Mouse (Mus musculus): ENCODE data around the gene Zbtb40. TPM values are rescaled to one million over a fixed set of nuclear protein-coding genes. Genes with fewer than 3 reads are reported as not detected.

The Zbtb40 gene
- polyA plus RNA-seq, 1 experiment from 2014 or later: 4.4 TPM

DNA sequence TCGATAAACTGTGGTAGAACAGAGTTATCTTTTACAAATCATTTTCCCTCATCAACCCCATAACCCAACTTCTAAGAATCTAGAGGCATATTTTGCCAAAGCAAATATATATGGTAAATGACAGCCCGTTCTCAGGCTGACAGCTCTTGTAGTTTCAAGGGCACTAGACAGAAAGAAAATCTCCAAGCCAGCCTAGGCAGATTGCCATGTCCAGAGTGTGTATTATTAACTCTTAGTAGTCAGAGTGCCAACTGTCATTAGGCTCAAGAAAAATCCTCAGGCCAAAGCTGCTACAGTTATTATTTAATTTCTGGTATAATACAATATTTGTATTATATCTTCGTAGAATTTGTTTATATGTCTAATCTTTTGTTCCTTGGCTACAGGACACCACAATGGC lies 46.8 kb downstream of the Zbtb40 start:
- Histone ChIP-seq H3K36me3 (ENCODE audit: control insufficient read depth, insufficient read depth, low read length) (peaks cover 29% of the 10 kb centered on the region), H3K9ac (ENCODE audit: low read length) (no peak overlapping the region), H3K4me2 (ENCODE audit: low read length) (no peak overlapping the region), H3K9me3 (ENCODE audit: control insufficient read depth, low read length) (no peaks in the 10 kb centered on the region), H3K4me1 (replicated peaks; ENCODE audit: control insufficient read depth, insufficient read depth, low read length) (no peaks in the 10 kb centered on the region), H3K27ac (ENCODE audit: low read depth) (no peak overlapping the region), H3K27me3 (replicated peaks; ENCODE audit: control insufficient read depth, insufficient read depth, low read length) (no peaks in the 10 kb centered on the region), H3K4me3 (ENCODE audit: low read depth, low read length) (no peak overlapping the region)
- DNase-seq (ENCODE audit: low spot score) (no peak), ATAC-seq (replicated peaks; ENCODE audit: low FRiP score, low TSS enrichment, low read depth) (no peak)
- WGBS: 90% methylated on average over 3 of the region's 3 CpGs

- no peak overlapping the region for H3K9ac ChIP-seq (ENCODE audit: low read length)
- 88% methylated on average over 7 of the region's 7 CpGs for WGBS
- no peak overlapping the region for H3K27ac ChIP-seq (ENCODE audit: low read depth)
- no peak for ATAC-seq (replicated peaks; ENCODE audit: low FRiP score, low TSS enrichment, low read depth)
- no peak overlapping the region for H3K4me3 ChIP-seq (ENCODE audit: low read depth, low read length)
- no peaks in the 10 kb centered on the region for H3K27me3 ChIP-seq (replicated peaks; ENCODE audit: control insufficient read depth, insufficient read depth, low read length)
- H3K4me1 ChIP-seq (replicated peaks; ENCODE audit: control insufficient read depth, insufficient read depth, low read length): no peaks in the 10 kb centered on the region
- H3K9me3 ChIP-seq (ENCODE audit: control insufficient read depth, low read length): no peaks in the 10 kb centered on the region
- DNase-seq (ENCODE audit: low spot score): no peak
- no peak overlapping the region for H3K4me2 ChIP-seq (ENCODE audit: low read length)
- H3K36me3 ChIP-seq (ENCODE audit: control insufficient read depth, insufficient read depth, low read length): peaks cover 22% of the 10 kb centered on the region
Measured at GRCm38 (mm10) chr4:137001020-137001419, 47.6 kb downstream of the Zbtb40 start.

DNA sequence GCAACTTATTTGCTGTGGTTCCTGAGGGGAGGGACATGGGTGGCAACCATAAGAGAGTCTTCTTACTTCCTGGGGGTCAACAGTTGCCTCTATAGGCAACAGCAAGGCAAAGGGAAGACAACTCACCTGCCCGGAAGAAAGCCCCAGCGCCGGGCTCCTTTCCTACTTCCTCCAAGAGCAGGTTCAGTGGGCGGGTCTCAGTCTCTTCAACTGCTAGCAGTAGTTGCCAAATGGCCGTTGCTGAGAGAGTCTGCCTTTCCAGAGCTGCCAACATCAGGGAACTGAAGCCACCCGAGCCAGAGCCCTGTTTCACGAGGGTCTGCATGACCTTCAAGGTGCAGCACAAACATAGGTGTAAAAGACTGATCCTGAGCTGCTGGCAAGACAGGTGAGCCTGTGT lies 50.2 kb downstream of the Zbtb40 start:
- no peak overlapping the region for H3K9ac ChIP-seq (ENCODE audit: low read length)
- DNase-seq (ENCODE audit: low spot score) (no peak), ATAC-seq (replicated peaks; ENCODE audit: low FRiP score, low TSS enrichment, low read depth) (no peak)
- 80% methylated on average over 7 of the region's 7 CpGs for WGBS
- no peaks in the 10 kb centered on the region for H3K9me3 ChIP-seq (ENCODE audit: control insufficient read depth, low read length)
- no peaks in the 10 kb centered on the region for H3K4me1 ChIP-seq (replicated peaks; ENCODE audit: control insufficient read depth, insufficient read depth, low read length)
- no peak overlapping the region for H3K4me3 ChIP-seq (ENCODE audit: low read depth, low read length)
- H3K4me2 ChIP-seq (ENCODE audit: low read length): no peak overlapping the region
- no peaks in the 10 kb centered on the region for H3K27me3 ChIP-seq (replicated peaks; ENCODE audit: control insufficient read depth, insufficient read depth, low read length)
- H3K36me3 ChIP-seq (ENCODE audit: control insufficient read depth, insufficient read depth, low read length): peaks cover 44% of the 10 kb centered on the region
- no peak overlapping the region for H3K27ac ChIP-seq (ENCODE audit: low read depth)

- H3K36me3 ChIP-seq (ENCODE audit: control insufficient read depth, insufficient read depth, low read length): peaks cover 44% of the 10 kb centered on the region
- WGBS: 87% methylated on average over 12 of the region's 12 CpGs
Measured at GRCm38 (mm10) chr4:136997723-136998345, 50.8 kb downstream of the Zbtb40 start.

GRCm38 (mm10) chr4:136996933-136997332 lies 51.7 kb downstream of the Zbtb40 start:
- DNase-seq (ENCODE audit: low spot score): no peak
- peaks cover 44% of the 10 kb centered on the region for H3K36me3 ChIP-seq (ENCODE audit: control insufficient read depth, insufficient read depth, low read length)
- H3K4me1 ChIP-seq (replicated peaks; ENCODE audit: control insufficient read depth, insufficient read depth, low read length): no peaks in the 10 kb centered on the region
- no peak overlapping the region for H3K27ac ChIP-seq (ENCODE audit: low read depth)
- no peak overlapping the region for H3K4me3 ChIP-seq (ENCODE audit: low read depth, low read length)
- no peaks in the 10 kb centered on the region for H3K9me3 ChIP-seq (ENCODE audit: control insufficient read depth, low read length)
- no peak overlapping the region for H3K9ac ChIP-seq (ENCODE audit: low read length)
- ATAC-seq (replicated peaks; ENCODE audit: low FRiP score, low TSS enrichment, low read depth): no peak
- 75% methylated on average over 7 of the region's 7 CpGs for WGBS
- no peak overlapping the region for H3K4me2 ChIP-seq (ENCODE audit: low read length)
- H3K27me3 ChIP-seq (replicated peaks; ENCODE audit: control insufficient read depth, insufficient read depth, low read length): no peaks in the 10 kb centered on the region

More at GRCm38 (mm10) chr4:136997723-136998345, 50.8 kb downstream of the Zbtb40 start:
- Histone ChIP-seq H3K27ac (ENCODE audit: low read depth) (no peak overlapping the region), H3K4me1 (replicated peaks; ENCODE audit: control insufficient read depth, insufficient read depth, low read length) (no peaks in the 10 kb centered on the region), H3K4me2 (ENCODE audit: low read length) (no peak overlapping the region), H3K9me3 (ENCODE audit: control insufficient read depth, low read length) (no peaks in the 10 kb centered on the region), H3K27me3 (replicated peaks; ENCODE audit: control insufficient read depth, insufficient read depth, low read length) (no peaks in the 10 kb centered on the region), H3K9ac (ENCODE audit: low read length) (no peak overlapping the region), H3K4me3 (ENCODE audit: low read depth, low read length) (no peak overlapping the region)
- ATAC-seq (replicated peaks; ENCODE audit: low FRiP score, low TSS enrichment, low read depth) (no peak), DNase-seq (ENCODE audit: low spot score) (no peak)

- Histone ChIP-seq H3K27ac (ENCODE audit: low read depth) (no peak overlapping the region), H3K9me3 (ENCODE audit: control insufficient read depth, low read length) (no peaks in the 10 kb centered on the region), H3K27me3 (replicated peaks; ENCODE audit: control insufficient read depth, insufficient read depth, low read length) (no peaks in the 10 kb centered on the region), H3K9ac (ENCODE audit: low read length) (no peak overlapping the region), H3K4me3 (ENCODE audit: low read depth, low read length) (no peak overlapping the region), H3K36me3 (ENCODE audit: control insufficient read depth, insufficient read depth, low read length) (peaks cover 49% of the 10 kb centered on the region), H3K4me1 (replicated peaks; ENCODE audit: control insufficient read depth, insufficient read depth, low read length) (no peaks in the 10 kb centered on the region), H3K4me2 (ENCODE audit: low read length) (no peak overlapping the region)
- WGBS: 90% methylated on average over 14 of the region's 14 CpGs
- ATAC-seq (replicated peaks; ENCODE audit: low FRiP score, low TSS enrichment, low read depth): no peak
- no peak for DNase-seq (ENCODE audit: low spot score)
Measured at GRCm38 (mm10) chr4:136995361-136995760, 53.2 kb downstream of the Zbtb40 start.

DNA sequence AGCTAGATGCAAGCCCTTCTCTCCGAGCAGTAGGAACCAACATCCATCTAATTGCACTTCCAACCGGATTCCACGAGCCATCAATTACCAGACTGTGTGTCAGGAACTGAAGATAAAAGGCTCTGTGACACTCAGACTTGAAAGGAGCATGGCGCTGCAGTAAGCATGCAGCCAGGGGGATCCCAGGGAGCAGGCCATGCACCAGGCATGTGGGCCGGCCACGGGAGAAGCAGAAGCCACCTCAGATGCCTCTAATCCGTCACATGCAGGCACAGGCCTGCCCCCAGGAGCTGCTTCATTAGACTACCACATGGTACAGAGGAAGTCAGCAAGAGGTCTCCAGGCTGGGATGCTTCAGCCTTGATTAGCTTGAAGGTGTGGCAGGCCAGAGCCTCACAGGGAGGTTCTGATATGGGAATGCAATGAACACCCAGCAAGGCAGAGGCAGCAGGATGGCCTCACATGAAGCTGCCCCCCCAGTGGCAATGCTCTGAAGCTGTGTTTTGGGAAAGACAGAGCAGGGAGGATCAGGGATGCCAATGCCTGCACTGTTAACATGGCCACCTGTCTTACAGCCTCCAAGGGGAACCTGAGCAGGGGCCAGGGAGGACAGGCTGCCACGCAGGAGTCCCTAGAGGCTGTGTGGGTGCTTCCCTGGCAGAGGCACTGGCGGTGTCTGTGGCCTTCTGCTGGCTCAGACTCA lies 66.5 kb downstream of the Zbtb40 start:
- H3K27ac ChIP-seq (ENCODE audit: low read depth): no peak overlapping the region
- 49% methylated on average over 9 of the region's 9 CpGs for whole genome bisulfite sequencing
- ATAC-seq (replicated peaks; ENCODE audit: low FRiP score, low TSS enrichment, low read depth) (no peak), DNase-seq (ENCODE audit: low spot score) (no peak)
- no peak overlapping the region for H3K4me3 ChIP-seq (ENCODE audit: low read depth, low read length)
- H3K4me2 ChIP-seq (ENCODE audit: low read length): no peak overlapping the region
- H3K4me1 ChIP-seq (replicated peaks; ENCODE audit: control insufficient read depth, insufficient read depth, low read length): no peaks in the 10 kb centered on the region
- no peak overlapping the region for H3K9ac ChIP-seq (ENCODE audit: low read length)
- H3K36me3 ChIP-seq (ENCODE audit: control insufficient read depth, insufficient read depth, low read length): peaks cover 14% of the 10 kb centered on the region; the same call in 1 of the 2 replicates
- H3K9me3 ChIP-seq (ENCODE audit: control insufficient read depth, low read length): no peaks in the 10 kb centered on the region
- H3K27me3 ChIP-seq (replicated peaks; ENCODE audit: control insufficient read depth, insufficient read depth, low read length): no peaks in the 10 kb centered on the region

GRCm38 (mm10) chr4:136981347-136981746 lies 67.3 kb downstream of the Zbtb40 start:
- Histone ChIP-seq H3K9ac (ENCODE audit: low read length) (no peak overlapping the region), H3K9me3 (ENCODE audit: control insufficient read depth, low read length) (no peaks in the 10 kb centered on the region), H3K4me2 (ENCODE audit: low read length) (no peak overlapping the region), H3K4me3 (ENCODE audit: low read depth, low read length) (no peak overlapping the region), H3K27me3 (replicated peaks; ENCODE audit: control insufficient read depth, insufficient read depth, low read length) (peaks cover 4% of the 10 kb centered on the region; the same call in 1 of the 2 replicates), H3K27ac (ENCODE audit: low read depth) (no peak overlapping the region), H3K4me1 (replicated peaks; ENCODE audit: control insufficient read depth, insufficient read depth, low read length) (no peaks in the 10 kb centered on the region), H3K36me3 (ENCODE audit: control insufficient read depth, insufficient read depth, low read length) (peaks cover 6% of the 10 kb centered on the region; the same call in 1 of the 2 replicates)
- ATAC-seq (replicated peaks; ENCODE audit: low FRiP score, low TSS enrichment, low read depth) (0 out of 2 replicates have a peak, but pooled peaks have one; percentile 60), DNase-seq (ENCODE audit: low spot score) (peak; percentile 78)
- 6% methylated on average over 12 of the region's 12 CpGs for WGBS

All from intestine, embryonic 14.5 days (tissue).